Mouse (Mus musculus): ENCODE data around the gene BC030499.

DNA sequence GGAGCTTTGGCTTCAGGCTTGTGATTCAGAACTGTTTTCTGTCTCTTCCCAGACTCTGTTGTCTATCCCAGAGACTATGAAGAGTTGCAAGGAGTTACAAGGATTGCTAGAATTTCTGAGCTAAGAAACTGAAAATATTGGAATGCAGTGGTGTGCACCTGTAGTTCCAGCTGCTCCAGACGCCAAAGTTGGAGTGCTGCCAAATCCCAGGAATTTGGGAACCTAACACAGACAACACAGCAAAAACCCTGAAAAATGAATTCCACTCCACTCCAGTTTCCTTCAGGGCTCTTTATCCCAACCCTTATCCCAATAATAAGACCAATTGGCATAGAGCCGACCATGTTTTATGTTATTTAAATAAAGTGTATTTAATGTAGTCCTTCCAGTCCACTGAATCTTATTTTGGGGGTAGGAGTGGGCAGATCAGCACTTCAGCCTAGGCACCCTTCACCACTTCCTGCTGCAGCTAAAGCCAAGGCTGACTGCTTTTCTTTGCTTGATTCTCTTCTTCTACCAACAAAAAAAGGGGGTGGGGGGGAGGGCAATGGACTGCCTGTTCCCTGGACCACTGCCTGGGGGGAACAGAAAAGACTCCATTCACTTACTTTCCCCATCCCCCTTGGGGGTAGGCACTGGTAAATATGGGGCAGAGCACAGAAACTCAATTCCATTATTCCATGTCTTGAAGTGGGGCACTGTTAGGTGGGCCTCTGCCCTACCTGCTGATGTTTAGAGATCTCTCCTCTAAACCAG lies 31.6 kb downstream of the BC030499 start:
- no peak for TF ChIP-seq CTCF (IDR thresholded peaks at IDR 0.05; ENCODE audit: low read depth)
- TF ChIP-seq EP300 (IDR thresholded peaks at IDR 0.05; ENCODE audit: low read depth) = no peak
